Mouse (Mus musculus) spleen, adult 2 months (tissue): Measurements from ENCODE around the gene Dhfr. TPM values are rescaled to one million over a fixed set of nuclear protein-coding genes. Genes with fewer than 3 reads are reported as not detected.

Source experiments
- DNase-seq, 2 experiments: peaks; one replicate each; pipeline versions ENCODE4 v3.0.0 to v3.0.0-alpha.2; 2012 to 2021; ENCODE audit warnings: low spot score in 2 of 2, low read depth in 1 of 2
- H3K27ac ChIP-seq: fragments of 200-500 bp; 2 replicates; pipeline ENCODE4 v1.5.1; 2012; ENCODE audit warnings: low read length, inconsistent platforms; ENCODE audit not compliant: insufficient read depth
- H3K27me3 ChIP-seq: fragments of 200-500 bp; 2 replicates; pipeline ENCODE4 v1.6.1; 2012; ENCODE audit warnings: mild to moderate bottlenecking, moderate library complexity, low read length, inconsistent platforms; ENCODE audit not compliant: control insufficient read depth, insufficient read depth
- H3K36me3 ChIP-seq: fragments of 200-500 bp; 2 replicates; pipeline ENCODE4 v1.6.1; 2012; ENCODE audit warnings: mild to moderate bottlenecking, low read length, inconsistent platforms; ENCODE audit not compliant: control insufficient read depth, insufficient read depth
- H3K4me1 ChIP-seq: fragments of 200-500 bp; 2 replicates; pipeline ENCODE4 v1.6.1; 2011; ENCODE audit warnings: inconsistent platforms; ENCODE audit not compliant: control insufficient read depth, insufficient read depth, insufficient read length
- H3K4me3 ChIP-seq: fragments of 200-500 bp; 2 replicates; pipeline ENCODE4 v1.5.1; 2011; ENCODE audit warnings: mild to moderate bottlenecking, inconsistent platforms; ENCODE audit not compliant: insufficient read depth, insufficient read length; ENCODE audit errors: extremely low read depth
- CTCF ChIP-seq: fragments of 200-500 bp; IDR thresholded peaks from 2 replicates; pipeline ENCODE4 v1.5.1; 2011; ENCODE audit warnings: mild to moderate bottlenecking, inconsistent platforms; ENCODE audit not compliant: insufficient read depth, insufficient read length, insufficient replicate concordance; ENCODE audit errors: extremely low read depth
- POLR2A ChIP-seq: fragments of 200-500 bp; IDR thresholded peaks from 2 replicates; pipeline ENCODE4 v1.6.1; 2011; ENCODE audit warnings: low read depth, low read length, inconsistent platforms
- WGBS: fragments of 180-500 bp; shearing (Covaris S2); methylation state at CpG from one replicate; pipeline ENCODE4 v1.1.7; 2018; 5-methylcytosine and 5-hydroxymethylcytosine counted together
- polyA plus RNA-seq: library from polyadenylated mRNA; depleted of rRNA; stranded (reverse); fragments of >200 nt; gene quantifications from 2 replicates; pipeline ENCODE4 v1.2.3, GENCODE M21; 2012; rRNA removed

Dhfr gene
- 0.64 and 0.69 TPM in 2 replicates for polyA plus RNA-seq

DNA sequence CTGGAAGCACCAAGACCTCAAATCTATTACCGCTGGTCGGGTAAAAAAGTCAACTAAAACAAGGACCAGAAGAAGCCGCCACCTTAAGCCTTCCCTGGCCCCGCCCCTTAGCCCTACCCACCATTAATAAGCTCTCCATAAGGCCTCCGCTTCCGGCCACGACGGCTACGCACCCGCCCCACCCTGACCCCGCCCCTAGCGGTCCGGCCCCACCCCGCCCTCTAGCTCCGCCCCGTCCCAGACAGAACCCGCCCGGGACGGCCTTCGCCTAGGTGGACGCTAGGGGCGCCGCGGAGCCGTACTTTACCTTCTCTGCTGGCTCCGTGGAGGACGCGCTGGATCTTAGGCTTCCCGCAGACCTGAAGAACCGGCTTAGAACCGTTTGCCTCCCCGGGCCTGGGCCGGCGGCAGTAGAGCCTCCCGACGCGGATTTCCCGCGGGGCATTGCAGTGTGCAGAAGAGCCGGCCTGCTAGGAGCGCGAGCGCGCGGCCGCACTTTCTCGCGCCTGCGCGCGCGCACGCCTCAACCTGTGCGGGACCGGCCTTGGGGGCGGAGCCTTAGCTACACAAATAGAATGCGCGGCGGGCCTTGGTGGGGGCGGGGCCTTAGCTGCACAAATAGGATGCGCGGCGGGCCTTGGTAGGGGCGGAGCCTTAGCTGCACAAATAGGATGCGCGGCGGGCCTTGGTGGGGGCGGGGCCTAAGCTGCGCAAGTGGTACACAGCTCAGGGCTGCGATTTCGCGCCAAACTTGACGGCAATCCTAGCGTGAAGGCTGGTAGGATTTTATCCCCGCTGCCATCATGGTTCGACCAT lies at the start of gene Dhfr, which contains the start of gene Msh3:
Gene Dhfr (plus strand): TSS at position 271 of the 816 bp plus-strand sequence.
Gene Msh3 (minus strand): TSS at position 548 of the 816 bp plus-strand sequence.
- WGBS, result under 1% methylated on average over 76 of the region's 76 CpGs
- peaks cover 6% of the 10 kb centered on the region for H3K4me1 ChIP-seq
- H3K27me3 ChIP-seq, result no peaks in the 10 kb centered on the region
- H3K36me3 ChIP-seq, result peaks cover 2% of the 10 kb centered on the region; the same call in 1 of the 2 replicates
- H3K4me3 ChIP-seq, result peak within 1 kb of the TSS; percentile 75
- DNase-seq, result peak; percentile 95 to 97
- peak within 1 kb of the TSS; percentile 82 for H3K27ac ChIP-seq
- TF ChIP-seq POLR2A (no peak; the same call in 1 of the 2 replicates), CTCF (peak; percentile 70)

DNA sequence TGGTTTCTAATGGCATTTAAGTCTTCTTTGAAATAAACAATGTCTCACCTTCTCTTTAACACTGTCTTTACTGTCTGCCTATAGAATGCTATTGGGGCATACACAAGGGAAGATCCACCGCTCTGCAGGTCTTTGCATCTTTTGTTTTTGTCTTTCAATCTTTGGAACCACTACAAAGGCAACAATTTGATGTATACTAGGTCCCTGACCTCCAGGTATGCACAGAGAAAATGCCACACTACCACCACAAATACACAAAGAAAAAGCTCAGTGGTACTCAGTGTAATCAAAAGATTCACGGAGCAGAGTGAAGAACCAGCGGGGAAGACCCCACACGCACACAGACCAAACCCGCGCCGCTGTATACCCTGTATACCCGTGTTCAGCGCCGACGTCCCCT lies 48.8 kb upstream of the Dhfr start, which contains the start of gene Gm20379:
Gene Gm20379 (plus strand): TSS at position 301 of the 400 bp plus-strand sequence.
- no peak within 1 kb of the TSS for H3K4me3 ChIP-seq
- H3K36me3 ChIP-seq, result peaks cover 12% of the 10 kb centered on the region
- H3K27ac ChIP-seq, result no peak within 1 kb of the TSS
- no peaks in the 10 kb centered on the region; the same call in 1 of the 2 replicates for H3K4me1 ChIP-seq
- no peak for DNase-seq
- H3K27me3 ChIP-seq, result no peaks in the 10 kb centered on the region
- TF ChIP-seq POLR2A (no peak), CTCF (no peak)
- WGBS, result 96% methylated on average over 11 of the region's 11 CpGs

DNA sequence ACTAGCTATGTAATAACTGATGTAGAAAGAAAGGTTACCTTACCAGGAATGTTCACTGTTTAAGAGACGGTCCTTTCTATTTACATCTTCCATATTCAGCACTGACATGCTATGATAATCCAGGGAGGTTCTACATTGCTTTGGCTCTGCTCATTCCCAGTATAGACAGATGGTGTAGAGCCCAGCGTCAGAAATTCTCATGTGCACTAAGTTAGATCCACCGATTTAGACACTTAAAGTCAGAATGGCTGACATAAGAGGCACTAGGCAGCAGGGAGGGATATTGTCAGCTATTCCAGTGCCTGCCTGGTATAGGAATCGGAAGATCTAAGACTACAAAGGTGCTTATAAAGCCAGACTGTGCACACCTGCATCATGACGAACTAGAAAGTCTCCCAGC lies 39.9 kb upstream of the Dhfr start:
- no peak overlapping the region for H3K27ac ChIP-seq
- TF ChIP-seq CTCF (no peak), POLR2A (no peak)
- 87% methylated on average over 5 of the region's 5 CpGs for WGBS

DNA sequence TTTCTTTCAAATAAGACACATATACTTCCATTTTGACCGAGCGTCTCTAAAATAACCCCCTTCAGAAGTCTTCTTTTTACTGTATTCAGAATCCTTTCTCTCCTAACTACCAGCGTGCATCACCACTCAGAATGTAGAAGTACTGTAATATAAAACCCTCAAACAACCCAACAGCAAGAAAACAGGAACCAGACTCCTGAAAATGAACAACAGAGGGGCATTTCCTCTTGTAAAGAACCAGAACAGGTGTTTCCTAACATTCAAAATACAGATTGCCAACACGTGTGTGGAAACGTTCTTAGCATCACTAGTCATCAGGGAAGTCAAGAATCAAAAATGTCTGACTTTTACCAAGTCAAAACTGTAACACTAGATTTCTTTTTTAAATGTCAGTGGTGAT lies 33.8 kb upstream of the Dhfr start:
- Histone ChIP-seq H3K27ac (no peak overlapping the region), H3K4me3 (no peak overlapping the region), H3K27me3 (no peaks in the 10 kb centered on the region), H3K4me1 (peaks cover 4% of the 10 kb centered on the region; the same call in 1 of the 2 replicates), H3K36me3 (peaks cover 2% of the 10 kb centered on the region)
- TF ChIP-seq POLR2A, result no peak
- no peak for TF ChIP-seq CTCF
- peak in 1 of 2 experiments; percentile 38 for DNase-seq
- 32% methylated on average over 5 of the region's 5 CpGs for WGBS

More for the DNA sequence above, 39.9 kb upstream of the Dhfr start:
- peaks cover 6% of the 10 kb centered on the region for H3K36me3 ChIP-seq
- H3K27me3 ChIP-seq, result no peaks in the 10 kb centered on the region
- no peaks in the 10 kb centered on the region for H3K4me1 ChIP-seq
- no peak overlapping the region for H3K4me3 ChIP-seq
- no peak for DNase-seq

DNA sequence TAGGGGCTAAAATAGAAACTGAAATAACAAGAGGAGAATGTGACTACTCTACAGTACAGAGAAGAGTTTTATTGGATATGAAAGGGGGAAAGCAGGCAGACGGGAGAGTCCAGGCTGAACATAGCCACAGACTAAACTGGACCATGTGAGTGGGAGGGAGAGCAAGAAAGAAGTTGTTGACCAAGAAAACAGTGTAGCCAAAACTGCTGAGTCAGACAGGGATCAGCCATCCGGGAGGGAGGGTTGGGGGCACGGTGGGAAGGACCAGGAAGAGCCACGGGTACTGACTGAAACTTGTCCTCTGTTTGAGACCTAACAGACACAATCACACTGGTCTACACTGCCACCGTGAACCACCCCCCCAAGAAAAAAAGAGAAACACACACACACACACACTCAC lies 28.5 kb upstream of the Dhfr start:
- peaks cover 2% of the 10 kb centered on the region; the same call in 1 of the 2 replicates for H3K4me1 ChIP-seq
- DNase-seq, result no peak
- no peak for TF ChIP-seq CTCF
- TF ChIP-seq POLR2A, result no peak
- no peak overlapping the region for H3K4me3 ChIP-seq
- no peaks in the 10 kb centered on the region for H3K27me3 ChIP-seq
- no peak overlapping the region for H3K27ac ChIP-seq
- WGBS, result 83% methylated on average over 5 of the region's 5 CpGs
- no peaks in the 10 kb centered on the region; the same call in 1 of the 2 replicates for H3K36me3 ChIP-seq

DNA sequence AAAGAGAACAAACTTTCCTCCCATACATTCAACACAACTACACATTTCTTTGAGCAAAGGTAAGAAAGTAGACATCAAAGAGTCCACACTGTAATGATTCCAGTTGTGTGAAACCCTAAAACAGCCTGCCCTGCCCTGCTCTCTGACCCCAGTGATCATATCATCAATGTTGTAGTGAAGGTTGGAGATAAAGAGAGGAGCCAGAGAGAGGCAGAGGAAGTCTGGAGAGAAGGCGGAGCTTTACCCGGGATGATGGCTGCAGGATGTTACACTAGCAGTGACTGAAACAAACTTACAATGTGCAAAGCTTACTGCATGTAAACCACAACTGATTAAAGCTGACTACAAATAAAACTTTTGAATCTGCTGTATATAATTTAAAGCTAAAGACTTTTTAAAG lies 26.5 kb upstream of the Dhfr start:
- no peak for DNase-seq
- Histone ChIP-seq H3K27me3 (no peaks in the 10 kb centered on the region), H3K4me3 (no peak overlapping the region), H3K4me1 (no peaks in the 10 kb centered on the region), H3K36me3 (no peaks in the 10 kb centered on the region), H3K27ac (no peak overlapping the region)
- TF ChIP-seq CTCF, result no peak
- no peak for TF ChIP-seq POLR2A
- 65% methylated on average over 2 of the region's 2 CpGs for WGBS

DNA sequence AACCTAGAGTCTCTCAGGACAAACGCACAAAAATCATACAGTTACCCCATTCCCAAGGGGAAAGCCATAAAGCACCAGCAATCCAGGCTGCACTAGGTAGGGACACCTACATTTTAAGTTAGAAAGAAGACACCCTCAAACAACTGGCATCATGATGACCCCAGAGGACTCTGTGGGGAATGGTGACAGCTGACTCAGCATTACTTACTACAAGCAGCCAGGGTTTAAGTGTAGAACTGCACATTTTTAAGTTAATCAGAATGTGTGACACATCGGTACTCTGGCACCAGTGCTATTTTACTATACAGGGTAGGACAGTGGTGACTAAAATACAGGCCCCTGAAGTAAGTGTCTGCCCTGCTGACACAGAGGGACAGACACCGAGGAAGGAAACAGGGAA lies 23.9 kb upstream of the Dhfr start:
- Histone ChIP-seq H3K36me3 (no peaks in the 10 kb centered on the region), H3K4me3 (no peak overlapping the region), H3K4me1 (no peaks in the 10 kb centered on the region), H3K27ac (no peak overlapping the region), H3K27me3 (no peaks in the 10 kb centered on the region)
- TF ChIP-seq POLR2A, result no peak
- TF ChIP-seq CTCF, result no peak
- no peak for DNase-seq
- WGBS, result 91% methylated on average over 3 of the region's 3 CpGs
